Mouse (Mus musculus) stomach, postnatal 0 days (tissue): ENCODE results near the gene Cemip2. TPM values are rescaled to one million over a fixed set of nuclear protein-coding genes. Genes with fewer than 3 reads are reported as not detected.

ENCODE experiments used
- ATAC-seq: fragments of 200-750 bp; cut with Nextera tagmentation; 2 replicates; pipeline ENCODE4 v1.8.0; 2017; ENCODE audit not compliant: low FRiP score, low TSS enrichment
- DNase-seq: peaks from one replicate; pipeline ENCODE4 v3.0.0-alpha.2; 2016; ENCODE audit warnings: low spot score
- H3K27ac ChIP-seq: fragments of 300-500 bp; sonication (generic); replicated peaks from 2 replicates; pipeline ENCODE4 v1.5.1; 2014; ENCODE audit warnings: mild to moderate bottlenecking, control low read depth
- H3K27me3 ChIP-seq: fragments of 300-500 bp; sonication (generic); 2 replicates; pipeline ENCODE4 v1.6.1; 2014; ENCODE audit warnings: low read length; ENCODE audit not compliant: control insufficient read depth, insufficient read depth
- H3K36me3 ChIP-seq: fragments of 300-500 bp; sonication (generic); 2 replicates; pipeline ENCODE4 v1.6.1; 2014; ENCODE audit warnings: low read length, mixed read lengths; ENCODE audit not compliant: control insufficient read depth, insufficient read depth
- H3K4me1 ChIP-seq: fragments of 300-500 bp; sonication (generic); replicated peaks from 2 replicates; pipeline ENCODE4 v1.6.1; 2014; ENCODE audit warnings: antibody characterized with exemption; ENCODE audit not compliant: control insufficient read depth, insufficient read depth
- H3K4me2 ChIP-seq: fragments of 300-500 bp; sonication (generic); replicated peaks from 2 replicates; pipeline ENCODE4 v1.6.1; 2014; ENCODE audit warnings: low read depth, mild to moderate bottlenecking, control low read depth, moderate library complexity
- H3K4me3 ChIP-seq: fragments of 300-500 bp; sonication (generic); 2 replicates; pipeline ENCODE4 v1.5.1; 2014; ENCODE audit warnings: low read depth, low read length, control low read depth
- H3K9ac ChIP-seq: fragments of 300-500 bp; sonication (generic); 2 replicates; pipeline ENCODE4 v1.6.1; 2014; ENCODE audit warnings: mild to moderate bottlenecking, low read length, control low read depth, mixed read lengths
- H3K9me3 ChIP-seq: fragments of 300-500 bp; sonication (generic); 2 replicates; pipeline ENCODE4 v1.6.1; 2016; ENCODE audit warnings: low read length; ENCODE audit not compliant: control insufficient read depth
- CTCF ChIP-seq: IDR thresholded peaks from 2 replicates; pipeline ENCODE4 v1.5.1; 2016; ENCODE audit warnings: antibody characterized with exemption, low read depth, mild to moderate bottlenecking, moderate library complexity
- EP300 ChIP-seq: optimal IDR thresholded peaks from 2 replicates; pipeline ENCODE3; 2016; ENCODE audit warnings: antibody characterized with exemption
- WGBS: fragments of 180-500 bp; shearing (Covaris S2); extraction: QIAGEN DNeasy Blood & Tissue Kit; methylation state at CpG from one replicate; pipeline ENCODE4 v1.1.7; 2014; 5-methylcytosine and 5-hydroxymethylcytosine counted together
- polyA plus RNA-seq: library from polyadenylated mRNA; unstranded; fragments of >200 nt; fragmentation: Nextera tagmentation; extraction: Ambion mirVana; gene quantifications from 2 replicates; pipeline ENCODE4 v1.2.1, GENCODE M21; 2015

The Cemip2 gene
- polyA plus RNA-seq, 1 experiment from 2014 or later: 5.5 TPM

DNA sequence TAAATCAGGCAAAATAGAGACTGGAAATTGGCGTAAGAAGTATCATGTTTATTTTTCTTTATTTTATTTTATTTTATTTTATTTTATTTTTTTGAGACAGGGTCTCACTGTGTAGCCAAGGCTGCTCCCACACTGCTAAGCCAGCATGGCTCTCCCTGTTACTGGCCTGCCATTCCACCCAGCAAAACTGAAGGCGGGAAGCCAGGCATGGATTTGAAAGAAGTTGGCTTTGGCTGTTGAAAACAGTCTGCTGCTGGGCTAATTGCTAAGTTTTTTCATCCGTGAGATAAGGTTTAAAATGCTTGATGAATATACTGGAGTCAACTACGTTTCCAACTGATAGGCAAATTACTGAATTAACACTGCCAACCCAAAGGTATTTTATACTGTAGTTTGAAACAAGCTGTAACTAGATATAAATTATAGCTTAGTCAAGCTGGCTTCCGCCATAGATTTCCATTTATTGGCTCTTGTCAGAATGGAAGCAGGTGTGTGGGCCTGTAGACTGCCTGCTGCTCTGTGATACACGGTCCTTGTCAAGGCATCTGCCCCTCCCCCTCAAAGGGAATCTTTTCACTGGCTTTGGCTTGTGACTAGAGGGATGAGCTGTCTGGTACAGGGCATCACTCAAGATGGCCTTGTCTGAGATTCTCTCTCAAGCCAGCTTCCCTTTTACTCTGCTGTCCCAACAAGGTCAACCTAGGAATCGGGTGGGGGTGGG lies 3.1 kb downstream of the Cemip2 start:
- no peaks in the 10 kb centered on the region for H3K27me3 ChIP-seq
- H3K9ac ChIP-seq: no peak overlapping the region
- no peak overlapping the region for H3K4me2 ChIP-seq
- WGBS: 64% methylated on average over 7 of the region's 7 CpGs
- no peak overlapping the region for H3K4me3 ChIP-seq
- H3K36me3 ChIP-seq: no peaks in the 10 kb centered on the region
- DNase-seq (no peak), ATAC-seq (no peak)
- no peaks in the 10 kb centered on the region for H3K9me3 ChIP-seq
- TF ChIP-seq EP300 (no peak), CTCF (no peak)
- H3K4me1 ChIP-seq: peaks cover 7% of the 10 kb centered on the region; the same call in 1 of the 2 replicates
- H3K27ac ChIP-seq: no peak overlapping the region

DNA sequence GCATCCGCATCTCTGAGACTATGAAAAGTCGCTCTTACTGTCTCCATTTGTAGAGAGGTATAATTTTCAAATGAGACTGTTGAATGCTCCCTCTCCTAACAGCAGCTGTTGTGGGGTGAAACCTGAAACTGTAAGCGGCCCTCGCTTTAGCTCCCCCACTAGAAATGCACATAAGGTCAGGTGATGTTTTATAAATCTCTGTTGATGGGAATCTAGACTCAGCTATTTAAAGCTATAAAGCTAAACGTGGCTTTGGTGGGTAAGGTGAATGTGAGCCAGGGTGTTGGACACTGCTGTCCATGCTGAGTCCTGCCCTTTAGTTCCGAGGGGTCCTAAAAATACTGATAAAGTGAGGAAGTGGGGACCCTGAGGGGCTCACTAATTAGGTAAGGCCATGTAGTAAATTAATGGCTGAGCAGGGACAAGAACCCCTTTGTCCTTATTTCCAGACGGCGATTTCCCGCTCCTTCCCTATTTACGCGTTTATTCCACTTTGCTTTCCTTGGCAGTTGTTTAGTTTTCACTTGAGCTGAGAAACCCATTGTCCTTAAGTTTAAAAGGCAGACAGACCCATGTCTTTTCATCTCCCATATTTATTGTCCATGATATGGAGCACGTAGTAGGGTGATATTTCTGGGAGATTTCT lies 3.8 kb downstream of the Cemip2 start:
- WGBS: 73% methylated on average over 12 of the region's 12 CpGs

DNA sequence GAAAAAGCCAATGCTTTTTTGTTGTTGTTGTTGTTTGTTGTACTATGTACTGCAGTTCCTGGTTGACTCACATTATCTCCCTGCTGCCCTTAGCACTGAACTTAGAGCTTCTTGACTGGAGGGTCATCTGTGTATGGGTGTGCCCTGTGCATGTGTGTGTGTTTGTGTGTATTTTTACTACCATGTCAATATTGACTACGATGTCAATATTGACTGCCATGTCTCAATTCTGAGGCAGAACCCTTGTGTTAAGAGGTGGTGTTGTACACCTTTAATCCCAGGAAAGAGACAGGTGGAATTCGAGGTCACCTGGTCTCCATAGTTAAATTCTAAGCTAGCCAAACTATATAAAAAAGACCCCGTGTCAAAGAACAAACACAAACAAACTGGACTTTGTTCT lies 5.6 kb downstream of the Cemip2 start:
- H3K4me2 ChIP-seq: no peak overlapping the region
- H3K9me3 ChIP-seq: no peaks in the 10 kb centered on the region
- H3K9ac ChIP-seq: no peak overlapping the region
- ATAC-seq (peak; percentile 74), DNase-seq (no peak)
- 54% methylated on average over 3 of the region's 3 CpGs for WGBS
- no peaks in the 10 kb centered on the region for H3K36me3 ChIP-seq
- peaks cover 4% of the 10 kb centered on the region; the same call in 1 of the 2 replicates for H3K4me1 ChIP-seq
- TF ChIP-seq CTCF: no peak
- TF ChIP-seq EP300: no peak
- no peak overlapping the region for H3K27ac ChIP-seq
- H3K4me3 ChIP-seq: no peak overlapping the region
- no peaks in the 10 kb centered on the region for H3K27me3 ChIP-seq

More for the DNA sequence above, 3.8 kb downstream of the Cemip2 start:
- no peaks in the 10 kb centered on the region for H3K36me3 ChIP-seq
- no peak overlapping the region for H3K27ac ChIP-seq
- TF ChIP-seq CTCF (no peak), EP300 (no peak)
- H3K27me3 ChIP-seq: no peaks in the 10 kb centered on the region
- H3K4me1 ChIP-seq: peaks cover 7% of the 10 kb centered on the region; the same call in 1 of the 2 replicates
- H3K9ac ChIP-seq: no peak overlapping the region
- H3K4me2 ChIP-seq: no peak overlapping the region
- DNase-seq (no peak), ATAC-seq (no peak)
- H3K4me3 ChIP-seq: no peak overlapping the region
- no peaks in the 10 kb centered on the region for H3K9me3 ChIP-seq

DNA sequence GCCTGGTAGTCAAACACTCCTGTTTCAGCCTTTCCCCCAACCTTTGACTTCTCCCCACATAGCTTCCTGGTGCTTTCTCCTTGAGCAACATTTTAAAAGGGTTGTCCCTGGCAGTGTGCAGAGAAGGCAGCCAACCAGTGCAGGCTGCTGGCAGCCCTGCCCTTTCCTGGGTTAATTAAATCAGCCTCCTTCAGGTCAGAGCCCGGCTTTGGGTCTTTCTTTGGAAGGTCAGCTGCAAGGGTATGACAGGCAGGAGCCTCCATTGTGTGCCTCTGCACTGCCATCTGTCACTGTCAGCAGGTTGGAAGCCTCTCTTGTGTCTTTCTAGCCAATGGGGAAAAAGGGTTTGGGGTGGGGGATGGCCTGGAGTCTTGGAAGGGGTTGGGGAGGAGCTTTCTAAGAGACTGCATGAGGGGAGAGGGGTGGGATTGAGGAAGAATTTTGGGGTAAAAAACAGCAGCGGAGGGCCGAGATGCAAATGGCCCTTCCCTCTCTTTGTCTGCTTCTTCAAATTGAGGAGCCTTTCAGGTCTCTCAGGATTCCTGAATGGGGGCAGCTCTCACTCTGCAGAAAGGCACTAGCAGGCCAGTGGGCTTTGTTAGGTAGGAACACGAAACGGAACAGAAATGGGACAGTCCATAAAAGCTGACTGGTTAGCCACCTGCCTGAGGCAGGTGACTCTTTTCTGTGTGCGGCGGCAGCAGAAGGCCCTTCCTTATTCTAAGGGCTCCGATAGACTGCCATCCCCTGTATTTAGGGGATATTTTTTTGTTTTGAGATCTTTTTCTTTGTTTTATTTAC lies 6.4 kb downstream of the Cemip2 start:
- H3K27ac ChIP-seq: peak overlapping the region; percentile 77
- peaks cover 2% of the 10 kb centered on the region; the same call in 1 of the 2 replicates for H3K4me1 ChIP-seq
- no peaks in the 10 kb centered on the region for H3K9me3 ChIP-seq
- no peak for TF ChIP-seq EP300
- TF ChIP-seq CTCF: no peak
- H3K4me3 ChIP-seq: no peak overlapping the region
- DNase-seq (peak; percentile 63), ATAC-seq (peak; percentile 92)
- peak overlapping the region; percentile 25; the same call in 1 of the 2 replicates for H3K4me2 ChIP-seq
- H3K9ac ChIP-seq: 0 out of 2 replicates have a peak overlapping the region, but pooled peaks have one; percentile 23
- no peaks in the 10 kb centered on the region for H3K27me3 ChIP-seq
- H3K36me3 ChIP-seq: no peaks in the 10 kb centered on the region
- 57% methylated on average over 8 of the region's 8 CpGs for WGBS

DNA sequence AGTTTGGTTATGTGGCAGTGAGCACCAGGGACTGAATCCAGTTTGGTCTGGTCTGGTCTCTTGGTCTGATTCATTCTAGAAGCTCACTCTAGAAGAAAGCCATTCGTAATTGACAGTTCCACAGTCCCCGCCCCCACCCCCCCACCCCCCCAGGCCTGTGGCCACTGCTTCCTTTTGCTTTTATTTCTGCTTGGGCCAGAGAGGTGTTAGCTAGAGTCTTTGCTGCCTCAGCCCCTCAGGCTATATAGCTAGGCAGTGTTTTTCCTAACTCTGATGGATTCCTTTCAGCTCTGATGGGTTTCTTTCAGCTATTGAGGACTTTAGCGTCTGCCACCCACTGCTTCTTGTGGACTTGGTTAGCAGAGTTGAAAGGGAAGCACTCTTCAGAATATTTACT lies 7.0 kb downstream of the Cemip2 start:
- no peaks in the 10 kb centered on the region for H3K9me3 ChIP-seq
- H3K27ac ChIP-seq: no peak overlapping the region; the same call in 1 of the 2 replicates
- WGBS: 43% methylated on average over 3 of the region's 3 CpGs
- no peaks in the 10 kb centered on the region for H3K27me3 ChIP-seq
- no peak overlapping the region for H3K4me3 ChIP-seq
- no peaks in the 10 kb centered on the region for H3K36me3 ChIP-seq
- TF ChIP-seq CTCF (no peak), EP300 (no peak)
- ATAC-seq: peak; percentile 39
- DNase-seq: peak; percentile 57
- H3K4me1 ChIP-seq: peaks cover 2% of the 10 kb centered on the region; the same call in 1 of the 2 replicates
- 0 out of 2 replicates have a peak overlapping the region, but pooled peaks have one; percentile 23 for H3K9ac ChIP-seq
- H3K4me2 ChIP-seq: 0 out of 2 replicates have a peak overlapping the region, but pooled peaks have one; percentile 25
